Mouse (Mus musculus) CH12.LX (cell line): ENCODE data around the gene Fgf8. TPM values are rescaled to one million over a fixed set of nuclear protein-coding genes. Genes with fewer than 3 reads are reported as not detected.

Experiments used
- DNase-seq: peaks from one replicate; pipeline ENCODE4 v3.0.0-alpha.2; 2013; ENCODE audit errors: extremely low read depth
- H3K27ac ChIP-seq: 2 replicates; pipeline ENCODE4 v1.5.1; 2012; ENCODE audit warnings: low read depth, mild to moderate bottlenecking, control low read depth, moderate library complexity; ENCODE audit not compliant: insufficient read depth
- H3K27me3 ChIP-seq: replicated peaks from 2 replicates; pipeline ENCODE3; 2012; ENCODE audit warnings: inconsistent platforms
- H3K36me3 ChIP-seq, 2 experiments: replicated peaks in 1 of 2; 2 replicates each; pipeline versions ENCODE3 to v1.6.1; 2012; ENCODE audit warnings: inconsistent platforms in 1 of 2, low read length in 1 of 2, mild to moderate bottlenecking in 1 of 2, mixed read lengths in 1 of 2, moderate library complexity in 1 of 2; ENCODE audit not compliant: control insufficient read depth in 1 of 2, insufficient read depth in 1 of 2
- H3K4me1 ChIP-seq, 2 experiments: 2 replicates each; pipeline ENCODE4 v1.6.1; 2012; ENCODE audit warnings: inconsistent platforms in 1 of 2, moderate library complexity in 1 of 2; ENCODE audit not compliant: insufficient read depth in 2 of 2, control insufficient read depth in 1 of 2
- H3K4me2 ChIP-seq: 2 replicates; pipeline ENCODE4 v1.6.1; 2012; ENCODE audit warnings: low read depth, mild to moderate bottlenecking, control low read depth; ENCODE audit not compliant: poor library complexity, insufficient read depth, severe bottlenecking
- H3K4me3 ChIP-seq, 3 experiments: fragments of 150-350 bp in 1 of 3; sonication (generic) in 1 of 3; replicated peaks in 1 of 3; 2 replicates each; pipeline versions ENCODE3 to v1.5.1; 2011 to 2012; ENCODE audit warnings: low read depth in 2 of 3, low read length in 2 of 3, mild to moderate bottlenecking in 2 of 3, moderate library complexity in 2 of 3, control low read depth in 1 of 3, improper control_type of control experiment in 1 of 3, inconsistent platforms in 1 of 3, mixed read lengths in 1 of 3; ENCODE audit not compliant: poor library complexity in 1 of 3
- H3K79me2 ChIP-seq: replicated peaks from 2 replicates; pipeline ENCODE4 v1.6.1; 2012; ENCODE audit warnings: mild to moderate bottlenecking, moderate library complexity; ENCODE audit not compliant: control insufficient read depth, poor library complexity, insufficient read depth, severe bottlenecking; ENCODE audit errors: extremely low read depth
- H3K9ac ChIP-seq: 2 replicates; pipeline ENCODE4 v1.6.1; 2012; ENCODE audit warnings: low read depth, mild to moderate bottlenecking, control low read depth, moderate library complexity; ENCODE audit not compliant: insufficient read depth
- H3K9me3 ChIP-seq: replicated peaks from 2 replicates; pipeline ENCODE3; 2012; ENCODE audit warnings: low read length, inconsistent platforms, mixed read lengths
- BHLHE40 ChIP-seq: IDR thresholded peaks from 2 replicates; pipeline ENCODE4 v1.6.1; 2011; ENCODE audit warnings: mild to moderate bottlenecking, low read depth, low read length, improper control_type of control experiment
- CHD1 ChIP-seq: IDR thresholded peaks from 2 replicates; pipeline ENCODE4 v1.6.1; 2012; ENCODE audit warnings: low read depth, low read length, improper control_type of control experiment, inconsistent platforms
- CHD2 ChIP-seq: IDR thresholded peaks from 2 replicates; pipeline ENCODE4 v1.6.1; 2011; ENCODE audit warnings: low read length, improper control_type of control experiment
- CTCF ChIP-seq, 2 experiments: IDR thresholded peaks in 1 of 2; conservative IDR thresholded peaks in 1 of 2; 2 replicates each; pipeline ENCODE4 v1.5.1; 2011 to 2012; ENCODE audit warnings: low read depth in 2 of 2, low read length in 2 of 2, improper control_type of control experiment in 1 of 2, inconsistent platforms in 1 of 2, mild to moderate bottlenecking in 1 of 2, moderate library complexity in 1 of 2
- E2F4 ChIP-seq: IDR thresholded peaks from 2 replicates; pipeline ENCODE4 v1.6.1; 2011; ENCODE audit warnings: low read depth, low read length, improper control_type of control experiment; ENCODE audit not compliant: insufficient replicate concordance
- ELF1 ChIP-seq: IDR thresholded peaks from 2 replicates; pipeline ENCODE4 v1.6.1; 2014; ENCODE audit warnings: low read depth, mild to moderate bottlenecking, inconsistent platforms, low read length, improper control_type of control experiment
- EP300 ChIP-seq: IDR thresholded peaks from 2 replicates; pipeline ENCODE4 v1.6.1; 2011; ENCODE audit warnings: low read length, improper control_type of control experiment
- ETS1 ChIP-seq: conservative IDR thresholded peaks from 2 replicates; pipeline ENCODE4 v1.6.1; 2012; ENCODE audit warnings: low read depth, mild to moderate bottlenecking, inconsistent platforms, low read length, improper control_type of control experiment, moderate library complexity
- GABPA ChIP-seq: IDR thresholded peaks from 2 replicates; pipeline ENCODE4 v1.6.1; 2012; ENCODE audit warnings: low read depth, low read length, improper control_type of control experiment, inconsistent platforms; ENCODE audit not compliant: insufficient replicate concordance
- HCFC1 ChIP-seq: IDR thresholded peaks from 2 replicates; pipeline ENCODE4 v1.6.1; 2012; ENCODE audit warnings: low read depth, mild to moderate bottlenecking, inconsistent platforms, low read length, improper control_type of control experiment
- IRF4 ChIP-seq: IDR thresholded peaks from 2 replicates; pipeline ENCODE4 v1.6.1; 2014; ENCODE audit warnings: low read depth, mild to moderate bottlenecking, inconsistent platforms, low read length, improper control_type of control experiment
- JUN ChIP-seq: IDR thresholded peaks from 2 replicates; pipeline ENCODE4 v1.6.1; 2011; ENCODE audit warnings: low read depth, mild to moderate bottlenecking, low read length, improper control_type of control experiment, moderate library complexity; ENCODE audit not compliant: insufficient read depth
- JUND ChIP-seq: conservative IDR thresholded peaks from 2 replicates; pipeline ENCODE4 v1.6.1; 2011; ENCODE audit warnings: low read depth, low read length, improper control_type of control experiment
- KAT2A ChIP-seq: IDR thresholded peaks from 2 replicates; pipeline ENCODE4 v1.6.1; 2012; ENCODE audit warnings: low read length, improper control_type of control experiment, inconsistent platforms; ENCODE audit not compliant: insufficient replicate concordance
- MAFK ChIP-seq: IDR thresholded peaks from 2 replicates; pipeline ENCODE4 v1.6.1; 2011; ENCODE audit warnings: low read length, improper control_type of control experiment; ENCODE audit not compliant: insufficient replicate concordance
- MAX ChIP-seq: IDR thresholded peaks from 2 replicates; pipeline ENCODE4 v1.6.1; 2011; ENCODE audit warnings: low read length, improper control_type of control experiment
- MAZ ChIP-seq: IDR thresholded peaks from 2 replicates; pipeline ENCODE4 v1.6.1; 2012; ENCODE audit warnings: low read depth, mild to moderate bottlenecking, inconsistent platforms, low read length, improper control_type of control experiment, moderate library complexity
- MEF2A ChIP-seq: IDR thresholded peaks from 2 replicates; pipeline ENCODE4 v1.6.1; 2014; ENCODE audit warnings: low read depth, mild to moderate bottlenecking, inconsistent platforms, low read length, improper control_type of control experiment, borderline replicate concordance
- MXI1 ChIP-seq: IDR thresholded peaks from 2 replicates; pipeline ENCODE4 v1.6.1; 2011; ENCODE audit warnings: mild to moderate bottlenecking, low read depth, low read length, improper control_type of control experiment
- MYC ChIP-seq: IDR thresholded peaks from 2 replicates; pipeline ENCODE4 v1.6.1; 2011; ENCODE audit warnings: low read depth, mild to moderate bottlenecking, improper control_type of control experiment, low read length
- NELFE ChIP-seq: IDR thresholded peaks from 2 replicates; pipeline ENCODE4 v1.6.1; 2011; ENCODE audit warnings: low read depth, low read length, improper control_type of control experiment
- NRF1 ChIP-seq: IDR thresholded peaks from 2 replicates; pipeline ENCODE4 v1.6.1; 2014; ENCODE audit warnings: low read depth, mild to moderate bottlenecking, inconsistent platforms, low read length, improper control_type of control experiment, moderate library complexity
- PAX5 ChIP-seq: IDR thresholded peaks from 2 replicates; pipeline ENCODE4 v1.6.1; 2012; ENCODE audit warnings: low read length, inconsistent platforms, mixed read lengths
- POLR2A ChIP-seq: IDR thresholded peaks from 2 replicates; pipeline ENCODE4 v1.6.1; 2011; ENCODE audit warnings: low read depth, mild to moderate bottlenecking, improper control_type of control experiment, low read length
- POLR2AphosphoS2 ChIP-seq: IDR thresholded peaks from 2 replicates; pipeline ENCODE4 v1.6.1; 2011; ENCODE audit warnings: low read depth, low read length, improper control_type of control experiment
- RAD21 ChIP-seq: IDR thresholded peaks from 2 replicates; pipeline ENCODE4 v1.6.1; 2011; ENCODE audit warnings: low read depth, mild to moderate bottlenecking, low read length, improper control_type of control experiment, moderate library complexity
- RCOR1 ChIP-seq: conservative IDR thresholded peaks from 2 replicates; pipeline ENCODE4 v1.6.1; 2012; ENCODE audit warnings: low read depth, mild to moderate bottlenecking, inconsistent platforms, low read length, improper control_type of control experiment
- SIN3A ChIP-seq: IDR thresholded peaks from 2 replicates; pipeline ENCODE4 v1.6.1; 2012; ENCODE audit warnings: low read length, improper control_type of control experiment, inconsistent platforms
- SMC3 ChIP-seq: IDR thresholded peaks from 2 replicates; pipeline ENCODE4 v1.6.1; 2011; ENCODE audit warnings: low read depth, low read length, improper control_type of control experiment
- TBP ChIP-seq: conservative IDR thresholded peaks from 2 replicates; pipeline ENCODE4 v1.6.1; 2011; ENCODE audit warnings: low read depth, low read length, improper control_type of control experiment
- TCF12 ChIP-seq: IDR thresholded peaks from 2 replicates; pipeline ENCODE4 v1.6.1; 2014; ENCODE audit warnings: low read depth, mild to moderate bottlenecking, inconsistent platforms, low read length, improper control_type of control experiment
- UBTF ChIP-seq: IDR thresholded peaks from 2 replicates; pipeline ENCODE4 v1.6.1; 2012; ENCODE audit warnings: low read depth, mild to moderate bottlenecking, inconsistent platforms, low read length, improper control_type of control experiment, moderate library complexity
- USF1 ChIP-seq: IDR thresholded peaks from 2 replicates; pipeline ENCODE4 v1.6.1; 2014; ENCODE audit warnings: low read depth, mild to moderate bottlenecking, inconsistent platforms, low read length, improper control_type of control experiment
- USF2 ChIP-seq: conservative IDR thresholded peaks from 2 replicates; pipeline ENCODE4 v1.6.1; 2011; ENCODE audit warnings: low read depth, low read length, improper control_type of control experiment
- ZC3H11A ChIP-seq: IDR thresholded peaks from 2 replicates; pipeline ENCODE4 v1.6.1; 2012; ENCODE audit warnings: low read depth, mild to moderate bottlenecking, inconsistent platforms, low read length, improper control_type of control experiment
- ZKSCAN1 ChIP-seq: IDR thresholded peaks from 2 replicates; pipeline ENCODE4 v1.6.1; 2012; ENCODE audit warnings: low read depth, inconsistent platforms, low read length, improper control_type of control experiment, borderline replicate concordance
- ZMIZ1 ChIP-seq: IDR thresholded peaks from 2 replicates; pipeline ENCODE4 v1.6.1; 2012; ENCODE audit warnings: low read depth, mild to moderate bottlenecking, inconsistent platforms, low read length, improper control_type of control experiment
- ZNF384 ChIP-seq: IDR thresholded peaks from 2 replicates; pipeline ENCODE4 v1.6.1; 2012; ENCODE audit warnings: low read depth, low read length, improper control_type of control experiment, inconsistent platforms
- dilution Hi-C: fragments of 300-500 bp; cut with MboI; formaldehyde crosslinking; loops from 2 replicates; pipeline ENCODE4 v1.14.3; 2020; ENCODE audit warnings: low sequenced_read_pairs; ENCODE audit not compliant: extremely low pct_unique_long_range_greater_than_20kb, extremely low pct_ligation_motif_present
- in situ Hi-C: fragments of 300-500 bp; cut with MboI; formaldehyde crosslinking; loops from 3 replicates; pipeline ENCODE4 v1.14.3; 2019; ENCODE audit warnings: low sequenced_read_pairs, low pct_ligation_motif_present, low pct_unique_long_range_greater_than_20kb, mixed read lengths
- polyA plus RNA-seq: library from polyadenylated mRNA; unstranded; fragments of >175 nt; gene quantifications from 2 replicates; pipeline ENCODE4 v1.2.1, GENCODE M21; 2012; ENCODE audit warnings: low read depth; ENCODE audit not compliant: insufficient read length
- total RNA-seq, 2 experiments: library from RNA; depleted of rRNA; stranded (reverse); fragments of 300-350 nt in 1 of 2; fragments of >200 nt in 1 of 2; gene quantifications; 2 replicates each; pipeline ENCODE4 v1.2.3; 2012 to 2014

Gene Fgf8
- total and polyA plus RNA-seq, 3 experiments: not detected

DNA sequence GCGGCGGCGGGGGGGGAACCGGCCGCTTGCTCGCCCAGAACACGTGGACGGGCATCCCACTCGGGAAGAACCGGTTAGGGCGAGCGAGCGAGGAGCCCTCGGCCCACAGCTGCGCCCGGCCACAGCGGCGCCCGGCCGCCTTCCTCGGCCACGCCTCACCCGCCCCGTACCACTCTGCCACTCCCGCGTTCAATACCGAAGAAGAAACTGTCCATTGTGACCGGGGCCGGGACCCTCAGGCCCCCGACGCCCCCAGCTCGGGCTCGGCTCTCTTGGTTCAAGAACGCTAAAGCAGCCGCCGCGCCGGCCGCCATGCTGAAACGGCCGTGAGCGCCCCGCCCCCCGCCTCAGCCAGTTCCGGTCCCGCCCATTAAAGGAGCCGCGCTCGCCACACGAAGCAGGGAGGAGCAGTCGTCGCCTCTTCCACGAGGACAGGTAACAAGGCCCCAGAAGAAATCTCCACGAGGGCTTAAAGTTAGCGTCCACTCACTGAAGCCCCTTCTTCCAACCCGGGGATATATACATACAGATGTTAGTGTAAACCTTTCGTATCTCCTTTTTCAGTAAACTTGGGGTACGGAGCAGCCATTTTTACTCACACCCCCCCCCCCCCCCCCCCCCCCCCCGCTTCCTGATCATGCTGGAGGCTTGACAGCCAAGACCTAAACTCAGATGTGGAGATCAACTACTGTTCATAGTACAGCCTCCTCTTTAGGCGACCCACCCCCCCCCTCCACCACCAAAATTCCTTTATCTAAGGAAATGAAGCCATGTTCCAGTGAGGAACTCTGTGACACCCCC lies 6.7 kb upstream of the Fgf8 start, which contains the start of gene Npm3:
Npm3 (minus strand) TSS at position 349 of the 801 bp plus-strand sequence.
- Histone ChIP-seq H3K9me3 (no peaks in the 10 kb centered on the region), H3K79me2 (0 out of 2 replicates have a peak, but pooled peaks cover 3% of the 10 kb centered on the region), H3K4me2 (peak within 1 kb of the TSS; percentile 79), H3K4me3 (peak within 1 kb of the TSS; percentile 59 to 100 (median 99)), H3K4me1 (peaks cover 5 to 45% of the 10 kb centered on the region in 2 experiments), H3K27ac (0 out of 2 replicates have a peak within 1 kb of the TSS, but pooled peaks have one; percentile 22), H3K36me3 (peaks cover 20 to 49% of the 10 kb centered on the region in 2 experiments), H3K27me3 (no peaks in the 10 kb centered on the region), H3K9ac (peak within 1 kb of the TSS; percentile 91)
- in situ Hi-C loops (loop anchor here (5.0 to 10.0 kb wide), 2 partner anchors 177 to 535 kb away; no protein-coding TSS in a partner anchor), dilution Hi-C loops (no loop called here)
- DNase-seq: peak; percentile 86
- no peak for TF ChIP-seq ZC3H11A
- TF ChIP-seq IRF4: peak; percentile 29; the same call in 1 of the 2 replicates
- TF ChIP-seq CHD1: no peak
- peak; percentile 87 for TF ChIP-seq MXI1
- no peak for TF ChIP-seq ZNF384
- 0 out of 2 replicates have a peak, but pooled peaks have one; percentile 49 for TF ChIP-seq KAT2A
- no peak for TF ChIP-seq EP300
- TF ChIP-seq ZMIZ1: peak; percentile 85
- peak; percentile 83 for TF ChIP-seq POLR2AphosphoS2
- no peak for TF ChIP-seq CTCF (conservative IDR thresholded peaks at IDR 0.05 in 1 of 2, IDR thresholded peaks at IDR 0.05 in 1 of 2; ENCODE audit: low read depth in 2 of 2, low read length in 2 of 2)
- TF ChIP-seq ETS1: no peak
- TF ChIP-seq MAX: peak; percentile 69
- TF ChIP-seq E2F4: no peak
- no peak for TF ChIP-seq ZKSCAN1
- TF ChIP-seq POLR2A: peak; percentile 83
- TF ChIP-seq JUND: no peak
- TF ChIP-seq GABPA: no peak
- no peak for TF ChIP-seq RAD21
- TF ChIP-seq MYC: peak; percentile 93
- TF ChIP-seq HCFC1: peak; percentile 72
- TF ChIP-seq PAX5: no peak
- TF ChIP-seq NELFE: peak; percentile 89
- no peak for TF ChIP-seq MAZ
- TF ChIP-seq TCF12: peak; percentile 81
- no peak for TF ChIP-seq JUN
- TF ChIP-seq SMC3: no peak
- TF ChIP-seq USF2: no peak
- TF ChIP-seq SIN3A: peak; percentile 90
- TF ChIP-seq CHD2: peak; percentile 73
- TF ChIP-seq USF1: no peak
- 0 out of 2 replicates have a peak, but pooled peaks have one; percentile 25 for TF ChIP-seq TBP
- TF ChIP-seq RCOR1: no peak
- TF ChIP-seq NRF1: peak; percentile 45; the same call in 1 of the 2 replicates
- no peak for TF ChIP-seq UBTF
- TF ChIP-seq MEF2A: no peak
- no peak for TF ChIP-seq MAFK
- TF ChIP-seq ELF1: peak; percentile 69
- TF ChIP-seq BHLHE40: no peak
